Mouse (Mus musculus) cerebellum, postnatal 4 days (tissue): ENCODE measurements around the gene Gm45062.

Experiments
- DNase-seq, 2 experiments: peaks; one replicate each; pipeline ENCODE4 v3.0.0; 2022; ENCODE audit warnings: low spot score in 2 of 2, mixed read lengths in 1 of 2

Gene Gm45062

DNA sequence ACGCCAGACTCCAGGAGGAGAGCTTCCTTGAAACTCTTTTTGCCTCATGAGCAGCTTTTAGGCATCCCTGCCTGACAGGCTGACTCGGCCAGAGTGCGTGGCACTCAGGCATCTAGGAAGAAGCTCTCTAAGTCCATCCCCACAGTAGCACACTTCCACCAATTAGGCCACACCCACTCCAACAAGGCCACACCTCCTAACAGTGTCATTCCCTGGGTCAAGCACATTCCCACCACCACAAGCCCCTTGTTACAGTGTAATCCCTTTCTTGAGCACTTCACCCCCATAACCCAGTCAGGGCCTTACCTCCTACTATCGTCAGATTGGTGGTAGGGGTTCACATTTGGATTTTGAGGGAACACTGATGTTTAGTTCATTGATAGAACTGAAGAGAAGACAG, 108.4 kb downstream of the Gm45062 start:
- no peak for DNase-seq

- no peak for DNase-seq
Observed at GRCm38 (mm10) chr6:8368198-8368864, 109.1 kb downstream of the Gm45062 start.

- no peak for DNase-seq
Observed at GRCm38 (mm10) chr6:8370624-8371023, 111.4 kb downstream of the Gm45062 start.

DNA sequence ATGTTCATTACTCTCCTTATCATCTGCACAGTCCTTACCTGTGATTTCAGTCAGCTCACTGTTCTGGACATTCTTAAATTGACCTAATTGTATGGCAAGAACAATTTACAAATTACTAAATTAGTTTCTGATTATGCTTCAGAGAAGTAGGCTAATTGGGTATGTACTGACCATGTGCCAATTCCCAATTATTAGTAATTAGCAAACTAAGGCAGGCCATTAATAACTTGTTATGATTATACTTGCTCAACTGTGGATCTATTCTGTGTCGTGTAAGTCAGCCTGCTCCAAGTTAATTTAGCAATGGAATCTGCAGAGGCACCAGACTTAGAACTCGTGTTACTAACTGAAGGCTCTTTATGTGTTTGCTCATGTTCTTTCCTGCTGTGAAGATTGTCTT, 113.8 kb downstream of the Gm45062 start:
- DNase-seq: no peak

DNA sequence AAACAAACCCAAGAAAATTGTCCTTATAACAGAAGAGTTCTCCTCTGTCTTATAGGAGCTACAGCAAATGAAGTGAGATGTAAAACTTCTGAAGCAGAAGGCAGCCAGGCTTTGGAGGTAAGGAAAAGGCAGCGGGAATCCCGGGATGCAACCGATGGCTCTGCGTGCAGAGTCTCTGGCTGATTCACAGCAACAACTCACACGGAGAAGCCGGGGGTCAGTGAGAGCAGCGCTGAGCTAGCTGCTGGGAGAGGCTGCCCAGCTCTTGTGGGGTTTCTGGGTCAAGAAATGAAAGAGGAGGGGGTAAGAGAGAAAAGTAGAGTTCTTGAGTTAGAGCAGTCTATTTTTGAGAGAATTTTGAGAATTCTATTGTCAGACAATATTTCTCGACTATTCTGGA, 114.6 kb downstream of the Gm45062 start:
- no peak for DNase-seq

GRCm38 (mm10) chr6:8374290-8374689, 115.0 kb downstream of the Gm45062 start:
- no peak for DNase-seq

GRCm38 (mm10) chr6:8374712-8375111, 115.5 kb downstream of the Gm45062 start:
- no peak for DNase-seq

DNA sequence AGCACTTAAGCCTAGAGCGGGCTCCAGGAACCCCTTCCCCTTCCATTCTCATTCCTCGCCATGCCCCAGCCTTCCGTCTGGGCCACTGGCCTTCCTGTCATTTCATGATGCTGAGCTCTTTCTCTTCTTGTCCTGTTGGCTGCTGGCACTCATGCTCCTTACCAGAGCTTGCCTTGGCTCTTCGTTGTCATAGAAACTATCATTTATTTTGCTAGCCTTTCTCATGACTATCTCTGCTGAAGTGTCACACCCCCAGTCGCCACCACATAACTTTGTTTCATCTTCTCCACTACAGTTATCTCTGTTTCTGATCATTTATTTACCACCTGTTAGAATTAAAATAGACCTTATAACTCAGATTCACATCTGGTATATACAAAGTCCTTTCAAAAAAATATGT, 117.1 kb downstream of the Gm45062 start:
- DNase-seq: no peak

- no peak for DNase-seq
Observed at GRCm38 (mm10) chr6:8377667-8378066, 118.4 kb downstream of the Gm45062 start.

- no peak for DNase-seq
Observed at GRCm38 (mm10) chr6:8389307-8389706, 130.1 kb downstream of the Gm45062 start.

GRCm38 (mm10) chr6:8390296-8390695, 131.0 kb downstream of the Gm45062 start:
- DNase-seq: no peak

GRCm38 (mm10) chr6:8390935-8391334, 131.7 kb downstream of the Gm45062 start:
- DNase-seq: no peak

DNA sequence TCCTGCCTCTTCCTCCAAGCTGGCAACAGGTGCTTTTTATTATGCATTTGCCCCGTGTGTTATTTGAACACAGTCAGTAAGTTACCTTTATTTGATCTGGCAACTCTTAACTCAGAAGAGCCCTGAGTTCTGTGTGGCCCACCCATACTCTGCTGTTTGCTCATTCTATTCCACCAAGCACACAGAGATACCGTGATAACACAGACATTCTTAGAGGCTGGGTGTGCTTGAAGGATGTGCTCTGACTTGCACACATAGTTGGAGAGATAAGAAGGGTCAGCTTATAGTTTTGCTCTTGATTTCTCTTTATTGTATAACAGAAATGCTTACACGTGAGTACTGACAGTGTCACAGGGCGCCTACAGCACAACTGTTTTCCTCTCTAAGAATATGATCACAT, 133.8 kb downstream of the Gm45062 start:
- no peak for DNase-seq

- DNase-seq: no peak
Observed at GRCm38 (mm10) chr6:8394044-8394443, 134.8 kb downstream of the Gm45062 start.

- no peak for DNase-seq
Observed at GRCm38 (mm10) chr6:8395061-8395460, 135.8 kb downstream of the Gm45062 start.

DNA sequence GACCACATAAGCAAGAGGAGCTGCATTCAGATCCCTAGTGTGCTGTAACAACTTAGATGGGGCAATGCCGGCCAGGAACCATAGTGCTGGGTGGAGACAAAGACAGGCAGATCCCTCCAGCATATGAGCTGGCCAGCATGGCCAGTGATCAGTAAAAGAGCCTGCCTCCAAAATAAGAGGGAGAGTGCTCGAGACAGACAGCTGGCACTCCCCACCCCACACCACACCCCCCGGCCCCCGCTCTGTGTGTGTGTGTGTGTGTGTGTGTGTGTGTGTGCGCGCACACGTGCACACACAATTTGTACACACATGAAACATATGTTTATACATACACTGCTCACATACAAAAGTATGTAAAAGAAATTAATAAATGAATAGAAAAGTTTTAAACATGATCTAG, 138.0 kb downstream of the Gm45062 start:
- no peak for DNase-seq

- no peak for DNase-seq
Observed at GRCm38 (mm10) chr6:8399710-8400109, 140.5 kb downstream of the Gm45062 start.

- no peak for DNase-seq
Observed at GRCm38 (mm10) chr6:8403127-8403526, 143.9 kb downstream of the Gm45062 start.

DNA sequence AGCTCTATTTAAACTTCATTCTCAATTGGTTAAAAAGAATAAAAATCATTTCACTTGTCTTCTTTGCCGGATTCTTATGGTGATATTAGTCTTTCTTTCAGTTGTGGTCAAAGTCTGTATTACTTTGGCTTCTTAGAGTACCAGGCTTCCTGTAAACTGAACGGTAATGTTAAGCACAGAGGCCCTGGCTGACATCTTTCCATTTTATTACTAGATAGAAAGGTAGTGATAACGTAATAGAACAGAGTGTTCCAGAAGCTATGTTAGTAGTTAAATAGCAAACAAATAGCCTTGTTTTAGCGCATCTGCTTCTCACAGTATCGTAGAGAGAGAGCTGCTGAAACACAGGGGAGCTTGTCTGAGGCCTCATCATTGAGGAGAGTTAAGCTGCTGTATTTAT, 146.6 kb downstream of the Gm45062 start:
- DNase-seq: no peak

DNA sequence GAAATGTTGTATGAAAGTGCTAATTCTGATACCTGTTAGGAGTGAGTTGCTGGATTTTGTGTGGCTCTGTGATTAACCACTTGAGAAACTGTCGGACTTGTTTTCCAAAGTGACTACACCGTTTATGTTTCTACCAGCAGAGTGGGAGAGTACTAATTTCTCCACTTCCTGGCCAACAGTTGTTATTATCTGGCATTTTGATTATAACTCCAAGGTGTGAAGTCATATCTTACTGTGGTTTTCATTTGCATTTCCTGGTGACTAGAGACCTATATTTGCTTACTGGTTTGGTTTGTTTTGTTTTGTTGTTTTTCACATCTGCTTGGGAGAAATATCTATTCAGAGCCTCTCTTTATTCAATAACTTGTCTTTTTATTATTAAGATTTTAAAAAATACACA, 149.1 kb downstream of the Gm45062 start:
- no peak for DNase-seq

DNA sequence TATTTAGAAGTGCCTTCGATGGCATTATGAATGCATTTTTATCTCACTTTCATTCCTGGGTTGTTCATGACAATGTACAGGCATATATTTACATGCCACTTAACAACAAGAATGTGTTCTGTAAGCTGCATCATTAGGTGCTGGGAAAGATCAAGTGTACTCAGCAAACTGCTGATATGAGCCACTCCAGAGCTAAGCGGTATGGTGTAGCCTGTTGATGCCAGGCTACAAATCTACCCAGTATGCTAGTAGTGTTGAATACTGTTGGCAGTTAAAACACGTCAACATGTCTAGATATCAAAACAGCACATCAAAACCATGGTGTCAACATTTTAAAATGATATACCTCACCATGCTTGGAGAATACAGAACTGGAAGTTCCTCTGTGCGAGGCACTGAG, 150.6 kb downstream of the Gm45062 start:
- no peak for DNase-seq

GRCm38 (mm10) chr6:8412845-8413598, 153.8 kb downstream of the Gm45062 start:
- peak in 1 of 2 experiments; percentile 29 for DNase-seq

DNA sequence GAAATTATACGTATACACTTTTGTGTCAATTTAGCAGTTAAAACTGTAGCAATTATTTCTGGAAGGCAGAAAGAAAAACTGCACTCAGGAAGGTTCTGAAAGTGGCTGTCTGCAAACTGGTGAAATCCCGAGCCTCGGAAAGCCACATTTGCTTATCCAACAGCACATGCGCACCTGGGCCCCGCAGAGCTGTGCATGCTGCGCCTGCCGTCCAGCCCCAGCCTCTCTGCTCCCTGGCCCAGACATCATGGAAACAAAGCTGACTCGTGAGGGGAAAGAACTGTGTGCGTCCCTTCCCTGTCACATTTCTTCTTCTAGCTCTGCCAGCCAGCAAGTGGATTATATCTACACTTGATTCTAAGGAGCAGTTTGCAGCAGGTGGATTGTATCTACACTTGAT, 154.8 kb downstream of the Gm45062 start:
- DNase-seq: peak in 1 of 2 experiments; percentile 32
